Mouse (Mus musculus) adrenal gland, postnatal 36 days (tissue): ENCODE results near the gene Cntn1. TPM values are rescaled to one million over a fixed set of nuclear protein-coding genes. Genes with fewer than 3 reads are reported as not detected.
A peak's percentile ranks its signal among the peaks of the same experiment; 100 is the strongest.

Experiments used
- DNase-seq, 2 experiments: peaks; one replicate each; pipeline ENCODE4 v3.0.0; 2021; ENCODE audit warnings: mixed read lengths in 1 of 2
- long read RNA-seq, 2 experiments: library from polyadenylated mRNA; stranded (forward); transcript quantifications; one replicate each; pipeline ENCODE4 v2.0.0; 2021; ENCODE audit warnings: borderline sequencing depth in 2 of 2
- total RNA-seq, 2 experiments: library from RNA; stranded (reverse); gene quantifications; 2 replicates each; pipeline ENCODE4 v1.2.3; 2021

Cntn1 gene
- total RNA-seq = 1 to 10 TPM; 2.4 to 2.5 TPM
- long read RNA-seq, experiment 1, full-length matches to known transcripts = 1 of 1 reads
- long read RNA-seq, experiment 1, partial matches to known transcripts = 0 of 1 reads
- long read RNA-seq, experiment 1, other reads (novel, unspliced or antisense) = 0 of 1 reads
- long read RNA-seq, experiment 2 = 0 reads

DNA sequence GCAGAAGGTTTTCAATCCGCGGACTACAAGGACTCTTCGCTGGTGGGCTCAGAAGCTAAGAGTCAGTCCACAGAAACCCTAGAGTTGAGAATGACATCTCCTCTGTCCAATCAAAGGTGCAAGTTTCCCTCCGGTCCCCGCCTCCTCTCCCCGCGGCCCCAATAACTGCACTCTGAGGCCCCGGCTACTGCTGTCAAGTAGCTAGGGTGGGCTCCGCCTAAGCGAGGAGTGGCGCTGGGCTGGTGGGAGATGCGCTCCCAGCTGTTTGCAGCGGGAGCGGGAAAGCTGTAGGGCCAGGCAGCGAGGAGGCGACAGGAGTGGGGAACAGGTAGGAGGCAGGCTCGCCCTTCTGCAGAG lies at the start of gene Cntn1:
Gene Cntn1 (plus strand): TSS at position 170 of the 357 bp plus-strand sequence.
- peak; percentile 20 to 36 for DNase-seq

DNA sequence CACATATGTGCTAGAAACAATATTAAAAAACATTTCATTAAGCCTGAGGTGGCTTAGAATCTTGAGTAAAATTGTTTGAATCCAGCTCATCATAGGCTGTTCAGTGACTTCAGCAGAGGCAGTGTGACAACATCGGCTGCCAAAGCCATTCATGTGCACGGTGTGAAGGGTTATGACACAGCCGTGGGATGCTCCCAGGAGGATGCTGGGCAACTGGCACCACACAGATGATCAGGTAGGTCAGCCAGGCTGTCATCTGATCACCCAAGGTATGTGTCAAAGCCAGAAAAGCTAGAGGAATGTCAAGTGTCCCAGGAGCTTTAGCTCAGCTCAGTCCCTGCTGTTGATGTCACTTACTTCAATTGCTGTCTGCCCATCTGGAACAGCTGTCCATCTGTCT lies 49.5 kb upstream of the Cntn1 start:
- DNase-seq = no peak

- no peak for DNase-seq
Measured at GRCm38 (mm10) chr15:92012165-92013083, 38.5 kb upstream of the Cntn1 start.

DNA sequence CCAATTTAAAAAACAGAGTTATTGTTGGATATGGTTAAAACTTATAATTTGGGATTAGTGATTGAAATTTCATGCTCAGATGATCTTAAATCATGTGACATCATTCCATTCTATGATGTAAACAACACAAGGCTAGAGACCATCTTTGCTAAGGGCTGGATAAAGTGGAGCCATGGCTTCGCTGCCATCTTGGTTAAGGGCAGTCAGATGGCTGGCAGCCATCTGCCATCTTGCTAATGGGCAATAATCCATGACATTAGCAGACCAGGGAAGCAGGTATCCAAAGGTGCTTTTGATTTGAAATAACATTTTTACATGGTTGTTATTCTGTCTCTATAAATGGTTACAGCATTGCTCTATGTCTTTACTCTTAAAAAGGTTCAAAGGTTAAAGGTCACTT lies 16.9 kb upstream of the Cntn1 start:
- DNase-seq = no peak

DNA sequence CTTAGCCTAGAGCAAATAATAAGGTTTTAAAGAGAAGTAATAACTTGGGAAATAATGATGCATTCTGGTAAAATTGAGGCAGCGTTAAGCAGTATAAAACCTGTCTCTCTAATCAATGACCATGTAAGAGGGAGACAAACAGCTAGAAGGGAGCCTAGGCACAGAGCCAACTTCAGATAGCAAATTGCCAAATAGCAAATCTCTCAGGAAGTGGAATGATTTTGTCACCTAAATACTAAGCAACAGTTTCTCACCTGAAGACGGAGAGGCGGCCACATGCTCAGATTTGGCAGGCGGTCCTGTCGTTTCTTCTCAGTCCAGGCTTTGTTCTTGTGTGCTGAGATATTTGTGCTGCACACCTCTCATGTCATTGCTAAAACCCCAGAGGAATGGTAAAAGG lies 8.4 kb upstream of the Cntn1 start:
- DNase-seq = no peak

GRCm38 (mm10) chr15:92046042-92046441 lies 4.9 kb upstream of the Cntn1 start:
- no peak for DNase-seq

DNA sequence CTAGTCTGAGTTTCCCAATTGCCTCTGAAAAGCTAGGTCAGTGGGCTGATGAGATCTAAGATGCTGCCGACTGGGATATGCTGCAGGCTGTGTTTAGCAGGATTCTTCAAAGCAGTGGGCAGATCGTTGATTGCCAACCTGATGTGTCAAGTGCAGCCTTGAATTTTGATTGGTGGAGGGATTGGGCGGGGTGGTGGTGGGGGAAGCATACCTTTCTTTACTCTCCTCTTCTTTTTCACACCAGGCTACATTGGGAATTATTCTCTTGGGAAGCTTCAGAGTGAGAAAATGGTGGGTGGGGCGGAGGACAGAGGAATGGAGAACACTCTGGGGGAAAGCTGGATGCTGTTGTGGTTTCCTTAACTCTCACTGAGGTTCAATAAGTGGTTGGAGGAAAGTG lies 2.9 kb upstream of the Cntn1 start:
- DNase-seq = no peak

DNA sequence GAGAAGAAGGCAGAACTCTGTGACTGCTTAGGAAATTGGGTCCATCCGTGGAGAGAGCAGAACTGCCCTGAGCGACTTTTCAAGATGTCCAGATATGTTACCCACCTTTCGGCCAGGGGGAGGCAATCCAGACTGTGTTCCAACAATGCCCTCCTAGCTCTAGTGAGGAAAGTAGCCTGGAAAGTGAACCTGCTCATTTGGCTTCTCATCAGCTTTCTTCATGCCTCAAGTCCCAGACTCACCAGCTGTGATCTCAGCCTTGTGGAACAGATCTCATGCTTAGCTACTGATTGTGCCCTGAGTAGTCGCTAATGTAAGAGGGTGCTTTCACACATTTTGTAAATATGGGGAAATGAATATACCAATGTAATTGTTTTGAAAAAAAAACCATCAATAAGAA lies 2.4 kb upstream of the Cntn1 start:
- no peak for DNase-seq

DNA sequence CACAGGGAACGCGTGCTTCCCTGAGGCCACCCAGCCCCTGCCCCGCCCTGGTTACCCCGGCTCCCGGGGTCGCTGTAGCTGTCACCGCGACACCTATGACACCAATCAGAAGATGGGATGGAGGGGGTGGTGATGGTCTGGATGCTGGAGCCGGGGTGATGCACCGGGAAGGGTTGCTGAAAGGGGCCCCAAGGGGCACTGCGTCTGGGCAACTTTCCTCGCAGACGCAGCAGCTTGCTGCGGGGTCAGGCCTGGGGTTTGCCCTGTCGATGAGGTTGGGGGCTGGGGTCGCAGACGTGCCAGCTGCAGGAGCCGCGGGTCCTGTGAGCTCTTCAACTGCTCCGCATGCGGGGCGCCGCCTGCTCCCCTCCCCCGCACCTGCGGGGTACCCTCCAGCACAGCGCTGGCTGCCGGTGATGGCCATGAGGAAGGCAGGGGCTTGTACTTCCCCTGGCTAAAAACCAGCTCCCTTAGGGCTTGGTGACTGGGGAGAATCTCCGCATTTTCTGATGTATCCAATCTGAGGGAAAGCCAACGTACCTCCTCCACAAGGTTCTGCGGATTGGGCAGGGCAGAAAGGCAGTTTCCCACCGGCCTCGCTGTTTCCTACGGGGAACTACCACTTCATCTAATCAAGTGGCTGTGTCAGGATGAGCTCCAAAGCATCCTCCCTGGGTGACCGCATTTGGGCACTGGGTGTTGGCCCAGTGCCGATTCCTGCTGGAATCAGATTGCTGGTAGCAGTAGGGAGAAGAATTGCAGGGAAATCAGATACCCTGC lies 578 bp downstream of the Cntn1 start:
- DNase-seq = peak; percentile 6 to 12

DNA sequence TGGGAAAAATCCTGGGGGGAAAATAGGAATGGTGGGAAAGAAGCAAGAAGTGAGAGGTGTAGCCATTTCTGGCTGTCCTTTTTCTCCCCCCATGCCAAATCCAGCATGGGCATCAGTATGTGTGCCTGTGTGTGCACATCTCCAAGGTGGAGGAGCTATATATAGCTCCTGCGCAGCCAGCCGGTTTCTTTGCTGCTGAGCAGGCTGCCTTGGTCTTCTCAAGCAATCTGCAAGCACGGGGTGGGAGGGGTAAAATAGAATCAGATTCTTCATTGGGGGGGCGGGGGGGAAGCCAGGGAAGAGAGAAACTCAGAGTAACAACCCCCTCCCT lies 1.1 kb downstream of the Cntn1 start:
- DNase-seq = no peak

- DNase-seq = no peak
Measured at GRCm38 (mm10) chr15:92057553-92057952, 6.6 kb downstream of the Cntn1 start.

GRCm38 (mm10) chr15:92060986-92061385 lies 10.0 kb downstream of the Cntn1 start:
- DNase-seq = no peak

DNA sequence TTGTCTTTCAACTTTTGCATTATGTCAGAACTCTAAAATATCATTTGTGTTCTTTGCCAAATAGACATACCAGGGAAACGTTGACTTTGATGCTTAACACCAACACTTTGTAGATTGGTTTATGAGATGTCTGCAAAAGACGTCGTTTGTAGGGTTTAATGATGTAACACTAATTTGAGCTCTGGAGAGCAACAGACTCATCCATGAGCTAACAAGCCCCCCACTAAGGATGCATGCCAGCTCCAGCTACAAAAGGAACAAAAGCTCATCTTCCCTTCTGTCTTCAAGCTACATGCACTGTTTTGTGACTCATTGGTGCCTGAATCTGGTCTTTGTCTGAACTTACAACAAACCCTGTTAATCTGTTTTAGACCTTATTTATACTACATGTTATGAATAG lies 28.5 kb downstream of the Cntn1 start:
- no peak for DNase-seq

DNA sequence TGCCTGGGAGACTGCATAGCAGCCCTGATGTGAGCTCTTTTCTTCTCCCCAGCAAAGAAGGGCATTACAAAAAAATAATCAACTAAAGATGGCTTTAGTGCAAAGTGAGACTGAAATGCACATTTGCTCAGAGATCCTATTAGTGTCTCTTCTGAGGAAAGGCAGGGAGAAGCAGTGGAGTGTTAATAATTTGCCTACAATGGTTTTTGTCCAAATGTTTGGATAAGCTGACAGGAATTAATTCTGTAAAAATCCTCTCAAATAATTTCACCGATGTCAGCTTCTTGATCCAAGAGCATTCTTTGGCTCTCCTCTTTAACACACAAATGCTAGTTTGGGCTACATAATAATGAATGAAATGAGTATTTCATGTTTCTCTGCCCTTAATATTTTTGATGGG lies 34.9 kb downstream of the Cntn1 start:
- no peak for DNase-seq

DNA sequence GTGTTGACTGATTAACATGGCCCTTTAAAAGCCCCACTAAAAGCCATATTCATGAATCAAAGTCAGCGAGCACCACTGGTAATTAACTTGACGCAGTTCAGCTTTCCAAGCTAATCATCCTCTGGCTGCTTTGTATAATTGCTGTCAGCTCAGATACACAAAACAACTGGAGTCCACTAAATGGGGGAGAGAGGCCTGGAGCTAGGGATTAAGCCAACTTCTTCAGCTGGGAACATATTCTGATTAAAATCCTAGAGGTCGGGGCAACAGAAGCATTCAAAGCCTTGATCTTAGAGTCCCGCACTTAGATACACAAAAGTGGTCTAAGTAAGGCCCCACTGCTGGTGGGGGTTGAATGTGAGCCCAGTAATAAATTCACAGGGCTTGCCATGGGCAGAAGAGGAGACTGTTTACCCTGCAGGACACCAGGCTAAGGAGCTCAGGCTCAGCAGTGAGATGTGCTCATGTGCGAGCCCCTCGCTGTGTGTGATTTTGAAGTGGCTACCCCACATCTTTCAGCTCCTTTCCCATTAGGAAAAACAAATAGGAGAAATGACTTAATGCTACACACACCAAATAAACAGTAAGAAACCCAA lies 36.8 kb downstream of the Cntn1 start:
- DNase-seq = no peak

GRCm38 (mm10) chr15:92090787-92091186 lies 39.8 kb downstream of the Cntn1 start:
- DNase-seq = no peak

DNA sequence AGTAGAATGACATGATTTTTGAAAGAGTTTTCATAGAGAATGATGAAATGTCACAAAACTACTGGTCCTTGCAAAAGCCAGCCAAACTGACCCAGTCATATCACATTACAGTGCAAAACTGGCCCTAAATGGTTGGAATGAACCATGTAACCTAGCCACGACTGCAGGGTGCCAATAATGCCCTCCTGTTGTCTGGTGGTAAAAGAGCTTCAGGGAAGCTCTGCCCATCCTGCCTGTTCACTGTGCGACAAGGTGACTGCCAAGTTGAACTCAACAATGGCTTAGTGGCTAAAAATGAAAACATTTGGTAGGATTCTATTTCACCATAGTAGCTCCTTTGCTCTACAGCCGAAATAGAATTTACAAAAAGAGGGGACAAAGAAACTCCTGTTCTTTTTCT lies 41.1 kb downstream of the Cntn1 start:
- no peak for DNase-seq

- DNase-seq = no peak
Measured at GRCm38 (mm10) chr15:92099410-92100174, 48.6 kb downstream of the Cntn1 start.

DNA sequence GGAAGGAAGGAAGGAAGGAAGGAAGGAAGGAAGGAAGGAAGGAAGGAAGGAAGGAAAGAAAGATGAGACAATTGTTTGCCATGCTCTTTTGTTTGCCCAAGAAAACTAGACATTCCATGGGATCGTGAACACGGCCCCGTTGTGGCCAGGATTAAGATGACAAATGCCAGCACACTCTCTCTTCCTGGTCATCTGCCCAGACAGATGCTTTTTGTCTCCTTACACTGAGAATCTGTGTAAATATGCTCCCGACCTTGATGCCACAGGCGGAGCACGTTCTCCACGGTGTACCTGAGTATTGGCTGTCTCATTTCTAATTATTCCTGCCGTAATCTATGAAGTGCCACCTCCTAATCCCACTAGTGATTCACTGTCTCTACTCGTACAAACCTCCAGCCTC lies 51.0 kb downstream of the Cntn1 start:
- DNase-seq = no peak

DNA sequence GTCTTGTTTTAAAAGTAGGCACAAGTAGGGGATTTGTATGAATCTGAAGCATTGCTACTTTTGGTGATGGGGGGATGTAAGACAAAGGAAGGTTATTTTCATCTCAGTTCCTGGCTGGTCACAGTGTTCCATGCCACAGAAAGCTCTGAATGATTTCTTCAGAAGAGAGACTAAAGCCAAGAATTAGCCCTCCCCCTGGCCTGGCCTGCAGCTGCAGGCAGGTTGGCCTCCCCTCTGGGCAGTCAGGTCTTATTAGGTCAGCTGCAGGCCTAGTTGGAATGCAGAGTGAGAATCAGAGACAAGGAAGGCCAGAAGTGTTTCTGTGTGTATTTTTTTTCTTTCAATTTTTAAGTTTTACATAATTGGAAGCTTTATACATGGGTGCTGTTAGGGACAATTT lies 61.5 kb downstream of the Cntn1 start:
- peak; percentile 3 to 19 for DNase-seq

GRCm38 (mm10) chr15:92132936-92133335 lies 82.0 kb downstream of the Cntn1 start:
- no peak for DNase-seq

GRCm38 (mm10) chr15:92134254-92134653 lies 83.3 kb downstream of the Cntn1 start:
- DNase-seq = no peak
